Mouse (Mus musculus) kidney, embryonic 14.5 days (tissue): ENCODE measurements around the gene Fads3. TPM values are rescaled to one million over a fixed set of nuclear protein-coding genes. Genes with fewer than 3 reads are reported as not detected.

Source experiments
- ATAC-seq: fragments of 200-750 bp; cut with Nextera tagmentation; 2 replicates; pipeline ENCODE4 v1.8.0; 2017; ENCODE audit warnings: moderate number of reproducible peaks, mild to moderate bottlenecking, moderate TSS enrichment, moderate library complexity; ENCODE audit not compliant: low FRiP score, low TSS enrichment
- H3K27ac ChIP-seq: fragments of 300-500 bp; sonication (generic); 2 replicates; pipeline ENCODE4 v1.5.1; 2014; ENCODE audit warnings: low read depth, mild to moderate bottlenecking, low read length, moderate library complexity, mixed read lengths
- H3K27me3 ChIP-seq: fragments of 300-500 bp; sonication (generic); 2 replicates; pipeline ENCODE4 v1.6.1; 2014; ENCODE audit warnings: mild to moderate bottlenecking, low read length; ENCODE audit not compliant: control insufficient read depth, insufficient read depth
- H3K36me3 ChIP-seq: fragments of 300-500 bp; sonication (generic); 2 replicates; pipeline ENCODE4 v1.6.1; 2014; ENCODE audit warnings: low read length, mixed read lengths; ENCODE audit not compliant: control insufficient read depth, insufficient read depth
- H3K4me1 ChIP-seq: fragments of 300-500 bp; sonication (generic); 2 replicates; pipeline ENCODE4 v1.6.1; 2014; ENCODE audit warnings: low read length, mixed read lengths; ENCODE audit not compliant: control insufficient read depth, insufficient read depth
- H3K4me2 ChIP-seq: fragments of 300-500 bp; sonication (generic); replicated peaks from 2 replicates; pipeline ENCODE4 v1.6.1; 2014; ENCODE audit warnings: low read depth, mild to moderate bottlenecking, low read length
- H3K4me3 ChIP-seq: fragments of 300-500 bp; sonication (generic); 2 replicates; pipeline ENCODE4 v1.5.1; 2014; ENCODE audit warnings: mild to moderate bottlenecking, low read length
- H3K9ac ChIP-seq: fragments of 300-500 bp; sonication (generic); 2 replicates; pipeline ENCODE4 v1.6.1; 2014; ENCODE audit warnings: low read depth, mild to moderate bottlenecking, low read length, moderate library complexity
- H3K9me3 ChIP-seq: fragments of 300-500 bp; sonication (generic); 2 replicates; pipeline ENCODE4 v1.6.1; 2016; ENCODE audit warnings: low read length; ENCODE audit not compliant: control insufficient read depth
- WGBS: fragments of 180-500 bp; shearing (Covaris S2); extraction: QIAGEN DNeasy Blood & Tissue Kit; methylation state at CpG from one replicate; pipeline ENCODE4 v1.1.7; 2014; 5-methylcytosine and 5-hydroxymethylcytosine counted together
- polyA plus RNA-seq: library from polyadenylated mRNA; unstranded; fragments of >200 nt; fragmentation: Nextera tagmentation; extraction: Ambion mirVana; gene quantifications from 2 replicates; pipeline ENCODE4 v1.2.1, GENCODE M21; 2014

The Fads3 gene
- polyA plus RNA-seq, 1 experiment from 2014 or later = 10.4 TPM

DNA sequence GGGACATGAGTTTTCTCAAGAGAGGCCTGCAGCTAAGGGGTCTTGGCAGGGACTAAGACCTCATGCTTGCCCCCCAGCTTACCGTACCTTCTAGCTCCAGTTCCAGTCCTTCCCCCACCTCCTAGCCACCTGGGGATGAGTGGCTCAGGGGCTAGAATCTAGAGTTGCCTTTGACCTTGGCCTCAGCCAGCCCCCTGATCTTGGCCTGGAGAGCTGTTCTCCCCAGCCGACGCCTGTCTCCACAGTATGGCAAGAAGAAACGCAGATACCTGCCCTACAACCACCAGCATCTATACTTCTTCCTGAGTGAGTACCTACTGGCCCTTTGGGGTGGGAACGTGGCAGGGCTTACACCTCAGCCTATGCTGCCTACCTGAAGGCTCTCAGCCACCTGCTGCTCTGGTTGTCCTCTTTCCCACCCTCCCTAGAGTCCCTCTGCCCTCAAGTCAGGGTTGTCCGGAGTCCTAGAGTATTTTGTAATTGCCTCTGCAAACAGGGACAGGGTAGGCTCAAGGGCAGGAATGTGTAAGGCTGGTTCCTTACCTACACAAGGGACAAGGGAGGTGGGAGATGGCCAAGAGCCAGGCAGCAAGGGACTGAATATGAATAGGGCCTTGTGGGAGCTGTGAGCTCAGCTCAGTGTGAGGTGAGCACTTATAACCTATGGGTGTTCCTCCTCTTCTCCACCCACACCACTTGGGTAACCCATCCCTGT lies 13.1 kb downstream of the Fads3 start:
- peaks cover 16% of the 10 kb centered on the region for H3K36me3 ChIP-seq
- no peak overlapping the region for H3K4me3 ChIP-seq

GRCm38 (mm10) chr19:10055261-10055660 lies 13.9 kb downstream of the Fads3 start:
- Histone ChIP-seq H3K36me3 (peaks cover 16% of the 10 kb centered on the region), H3K27me3 (no peaks in the 10 kb centered on the region), H3K27ac (no peak overlapping the region), H3K4me1 (0 out of 2 replicates have a peak, but pooled peaks cover 8% of the 10 kb centered on the region), H3K9me3 (no peaks in the 10 kb centered on the region), H3K4me3 (no peak overlapping the region), H3K4me2 (no peak overlapping the region), H3K9ac (no peak overlapping the region)
- ATAC-seq = no peak
- WGBS = 78% methylated on average over 3 of the region's 3 CpGs

More for the DNA sequence above, 13.1 kb downstream of the Fads3 start:
- no peak overlapping the region for H3K27ac ChIP-seq
- no peak overlapping the region for H3K4me2 ChIP-seq
- H3K9ac ChIP-seq = no peak overlapping the region
- WGBS = 91% methylated on average over 6 of the region's 6 CpGs
- no peak for ATAC-seq
- no peaks in the 10 kb centered on the region for H3K27me3 ChIP-seq
- 0 out of 2 replicates have a peak, but pooled peaks cover 8% of the 10 kb centered on the region for H3K4me1 ChIP-seq
- H3K9me3 ChIP-seq = no peaks in the 10 kb centered on the region

- Histone ChIP-seq H3K4me2 (no peak overlapping the region), H3K36me3 (peaks cover 16% of the 10 kb centered on the region), H3K4me1 (0 out of 2 replicates have a peak, but pooled peaks cover 8% of the 10 kb centered on the region), H3K27me3 (no peaks in the 10 kb centered on the region), H3K27ac (no peak overlapping the region), H3K9ac (no peak overlapping the region), H3K9me3 (no peaks in the 10 kb centered on the region), H3K4me3 (no peak overlapping the region)
- ATAC-seq = no peak
- WGBS = 82% methylated on average over 22 of the region's 22 CpGs
These were observed 14.7 kb downstream of the Fads3 start for GRCm38 (mm10) chr19:10055783-10056660.

GRCm38 (mm10) chr19:10056686-10057085 lies 15.3 kb downstream of the Fads3 start:
- WGBS = 89% methylated on average over 3 of the region's 3 CpGs
- H3K4me3 ChIP-seq = no peak overlapping the region
- no peak overlapping the region for H3K9ac ChIP-seq
- no peaks in the 10 kb centered on the region for H3K9me3 ChIP-seq
- no peak for ATAC-seq
- peaks cover 17% of the 10 kb centered on the region for H3K36me3 ChIP-seq
- no peak overlapping the region for H3K4me2 ChIP-seq
- 0 out of 2 replicates have a peak, but pooled peaks cover 8% of the 10 kb centered on the region for H3K4me1 ChIP-seq
- no peak overlapping the region for H3K27ac ChIP-seq
- H3K27me3 ChIP-seq = no peaks in the 10 kb centered on the region

DNA sequence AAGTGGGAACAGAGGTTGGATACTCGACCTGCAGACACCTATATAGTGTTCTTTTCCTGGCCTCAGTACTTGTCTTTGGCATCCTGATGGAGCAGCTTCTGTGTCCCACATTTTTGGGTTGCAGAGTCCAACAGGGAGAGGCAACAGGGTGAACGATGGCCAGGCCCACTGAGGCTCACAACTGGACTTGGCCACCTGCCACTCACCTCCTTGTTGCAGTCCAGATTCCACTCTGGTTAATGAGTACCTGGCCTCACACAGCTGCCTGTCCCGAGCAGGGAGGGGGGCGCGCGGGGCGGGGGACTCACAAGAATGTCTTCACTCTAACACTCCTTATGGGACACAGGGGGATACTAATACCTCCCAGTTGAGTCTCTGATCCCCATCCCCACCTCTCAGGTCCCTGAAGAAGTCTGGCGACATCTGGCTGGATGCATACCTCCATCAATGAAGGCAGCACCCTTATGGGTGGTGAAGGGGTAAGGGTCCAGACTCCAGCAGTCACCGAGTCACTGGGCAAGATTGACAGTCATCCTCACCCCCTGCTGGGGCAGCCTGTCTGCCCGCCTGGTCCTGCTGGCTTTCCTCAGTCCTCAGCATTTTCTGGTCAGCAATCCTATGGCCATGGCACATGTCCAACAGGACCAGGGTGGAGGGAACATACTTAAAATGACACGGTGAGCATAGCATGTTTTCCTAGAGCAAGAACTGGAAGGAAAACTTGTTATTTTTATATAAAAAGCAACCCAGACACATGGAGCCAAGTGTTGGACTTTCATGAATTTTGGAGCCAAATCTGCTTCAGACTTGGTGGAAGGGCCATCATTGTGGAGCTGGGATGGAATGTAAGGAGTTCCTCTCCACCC lies 16.4 kb downstream of the Fads3 start:
- Histone ChIP-seq H3K36me3 (peaks cover 28% of the 10 kb centered on the region), H3K9ac (no peak overlapping the region), H3K27ac (no peak overlapping the region), H3K4me3 (no peak overlapping the region), H3K4me2 (no peak overlapping the region), H3K9me3 (no peaks in the 10 kb centered on the region), H3K27me3 (no peaks in the 10 kb centered on the region), H3K4me1 (0 out of 2 replicates have a peak, but pooled peaks cover 8% of the 10 kb centered on the region)
- WGBS = 67% methylated on average over 11 of the region's 11 CpGs
- ATAC-seq = peak; percentile 55

- Histone ChIP-seq H3K27me3 (no peaks in the 10 kb centered on the region), H3K9ac (no peak overlapping the region), H3K9me3 (no peaks in the 10 kb centered on the region), H3K4me2 (no peak overlapping the region), H3K4me3 (no peak overlapping the region), H3K36me3 (peaks cover 34% of the 10 kb centered on the region), H3K27ac (no peak overlapping the region), H3K4me1 (0 out of 2 replicates have a peak, but pooled peaks cover 8% of the 10 kb centered on the region)
- WGBS = 83% methylated on average over 1 of the region's 1 CpGs
- no peak for ATAC-seq
These were observed 17.0 kb downstream of the Fads3 start for GRCm38 (mm10) chr19:10058352-10058825.

- H3K27ac ChIP-seq = no peak overlapping the region
- no peaks in the 10 kb centered on the region for H3K27me3 ChIP-seq
- no peaks in the 10 kb centered on the region for H3K9me3 ChIP-seq
- no peak overlapping the region for H3K4me3 ChIP-seq
- no peak for ATAC-seq
- 0 out of 2 replicates have a peak, but pooled peaks cover 8% of the 10 kb centered on the region for H3K4me1 ChIP-seq
- 74% methylated on average over 9 of the region's 9 CpGs for WGBS
- no peak overlapping the region for H3K4me2 ChIP-seq
- H3K9ac ChIP-seq = no peak overlapping the region; the same call in 1 of the 2 replicates
- H3K36me3 ChIP-seq = peaks cover 40% of the 10 kb centered on the region
These were observed 17.6 kb downstream of the Fads3 start for GRCm38 (mm10) chr19:10058876-10059427.

- Histone ChIP-seq H3K36me3 (peaks cover 51% of the 10 kb centered on the region), H3K27me3 (no peaks in the 10 kb centered on the region), H3K9ac (no peak overlapping the region), H3K4me2 (no peak overlapping the region), H3K9me3 (no peaks in the 10 kb centered on the region), H3K4me3 (no peak overlapping the region), H3K27ac (no peak overlapping the region; the same call in 1 of the 2 replicates), H3K4me1 (0 out of 2 replicates have a peak, but pooled peaks cover 8% of the 10 kb centered on the region)
- 54% methylated on average over 10 of the region's 10 CpGs for WGBS
- peak; percentile 48; the same call in 1 of the 2 replicates for ATAC-seq
These were observed 18.7 kb downstream of the Fads3 start for GRCm38 (mm10) chr19:10059911-10060567.
